Mouse (Mus musculus): ENCODE measurements around the gene Thap2.

- TF ChIP-seq CTCF (IDR thresholded peaks at IDR 0.05; ENCODE audit: low read depth, low read length): no peak
- no peak for TF ChIP-seq TAL1 (conservative IDR thresholded peaks at IDR 0.05; ENCODE audit: low read depth, low read length)
- TF ChIP-seq GATA1 (IDR thresholded peaks at IDR 0.05; ENCODE audit: borderline replicate concordance, low read length): no peak
- no peak for TF ChIP-seq GATA2 (IDR thresholded peaks at IDR 0.05; ENCODE audit: borderline replicate concordance, low read depth, low read length)
- no peak for TF ChIP-seq POLR2AphosphoS5 (IDR thresholded peaks at IDR 0.05; ENCODE audit: insufficient replicate concordance, low read depth, low read length)
Observed at GRCm38 (mm10) chr10:115362623-115362964, 21.6 kb downstream of the Thap2 start.
